Mouse (Mus musculus) left cerebral cortex, postnatal 36 days (tissue): ENCODE measurements around the gene Mrpl23. TPM values are rescaled to one million over a fixed set of nuclear protein-coding genes. Genes with fewer than 3 reads are reported as not detected.

Source experiments
- DNase-seq, 2 experiments: peaks; one replicate each; pipeline ENCODE4 v3.0.0; 2021 to 2022; ENCODE audit warnings: low spot score in 2 of 2, mixed read lengths in 1 of 2
- intact Hi-C: fragments of 180-260 bp; cut with DNase I; formaldehyde crosslinking; loops from one replicate; pipeline ENCODE4 v1.15.1; 2025
- total RNA-seq, 2 experiments: library from RNA; stranded (reverse); gene quantifications; 2 replicates each; pipeline ENCODE4 v1.2.3; 2021

Mrpl23 gene
- total RNA-seq, 2 experiments from 2014 or later: 2.9 to 6.0 TPM

GRCm38 (mm10) chr7:142516221-142516978, 16.1 kb upstream of the Mrpl23 start:
- DNase-seq: no peak
- intact Hi-C loops: no loop called here

- DNase-seq: no peak
- intact Hi-C loops: no loop called here
Observed at GRCm38 (mm10) chr7:142517531-142517930, 15.0 kb upstream of the Mrpl23 start.

GRCm38 (mm10) chr7:142520331-142520730, 12.2 kb upstream of the Mrpl23 start:
- intact Hi-C loops: no loop called here
- no peak for DNase-seq

GRCm38 (mm10) chr7:142522352-142522751, 10.1 kb upstream of the Mrpl23 start:
- intact Hi-C loops: no loop called here
- no peak for DNase-seq

- intact Hi-C loops: no loop called here
- DNase-seq: no peak
Observed at GRCm38 (mm10) chr7:142523200-142523990, 9.1 kb upstream of the Mrpl23 start.

DNA sequence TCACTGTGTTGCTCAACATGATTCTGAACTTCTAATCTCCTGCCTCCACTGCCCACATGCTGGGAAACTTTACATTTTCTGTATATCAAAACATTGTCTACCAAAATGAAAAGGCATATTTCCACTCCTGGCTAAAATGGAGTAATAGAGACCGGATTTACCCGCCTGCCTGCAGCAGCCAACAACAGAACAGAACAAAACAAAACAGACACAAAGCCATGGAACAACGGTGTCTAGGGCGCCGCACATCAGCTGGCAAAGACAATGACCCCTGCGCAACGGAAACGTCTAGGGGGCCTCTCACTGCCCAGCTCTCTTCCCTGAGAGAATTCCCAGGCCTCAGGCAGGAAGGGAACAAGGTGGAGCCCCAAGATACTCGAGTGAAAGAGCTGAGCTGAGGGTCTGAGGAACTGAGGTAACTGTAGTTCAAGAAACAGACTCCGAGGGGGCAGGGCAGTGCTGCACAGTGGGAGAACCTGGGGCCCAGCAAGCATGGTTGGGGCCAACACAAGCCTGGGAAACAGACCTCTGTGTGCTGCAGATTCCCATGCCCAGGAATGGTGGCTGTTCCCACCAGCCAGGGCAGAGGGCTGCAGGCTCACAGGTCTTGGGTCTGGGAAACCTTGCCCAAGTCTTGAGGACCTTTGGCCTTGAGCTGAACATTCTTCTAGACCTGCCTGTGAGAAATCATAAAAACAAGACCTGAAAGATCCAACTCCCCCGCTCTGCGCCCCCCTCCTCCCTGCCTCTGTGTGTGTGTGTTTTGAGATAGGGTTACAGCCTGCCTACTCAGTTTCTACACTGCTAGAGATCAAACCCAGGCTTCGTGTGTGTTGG, 6.9 kb upstream of the Mrpl23 start:
- DNase-seq: no peak
- intact Hi-C loops: no loop called here

GRCm38 (mm10) chr7:142529350-142529749, 3.1 kb upstream of the Mrpl23 start:
- DNase-seq: no peak

GRCm38 (mm10) chr7:142531973-142532521, 439 bp upstream of the Mrpl23 start:
- intact Hi-C loops: loop anchor here (5.0 kb wide), 1 partner anchor 140 kb away; no protein-coding TSS in a partner anchor
- DNase-seq: no peak

More at GRCm38 (mm10) chr7:142529350-142529749, 3.1 kb upstream of the Mrpl23 start:
- intact Hi-C loops: no loop called here

GRCm38 (mm10) chr7:142533059-142533855, 771 bp downstream of the Mrpl23 start:
- intact Hi-C loops: loop anchor here (5.0 kb wide), 1 partner anchor 139 kb away; no protein-coding TSS in a partner anchor

GRCm38 (mm10) chr7:142535116-142535515, 2.6 kb downstream of the Mrpl23 start:
- intact Hi-C loops: loop anchor here (5.0 kb wide), 1 partner anchor 93 kb away; the partner anchor contains the start of gene Tnni2
- no peak for DNase-seq

More at GRCm38 (mm10) chr7:142533059-142533855, 771 bp downstream of the Mrpl23 start:
- DNase-seq: peak; percentile 85 to 89

DNA sequence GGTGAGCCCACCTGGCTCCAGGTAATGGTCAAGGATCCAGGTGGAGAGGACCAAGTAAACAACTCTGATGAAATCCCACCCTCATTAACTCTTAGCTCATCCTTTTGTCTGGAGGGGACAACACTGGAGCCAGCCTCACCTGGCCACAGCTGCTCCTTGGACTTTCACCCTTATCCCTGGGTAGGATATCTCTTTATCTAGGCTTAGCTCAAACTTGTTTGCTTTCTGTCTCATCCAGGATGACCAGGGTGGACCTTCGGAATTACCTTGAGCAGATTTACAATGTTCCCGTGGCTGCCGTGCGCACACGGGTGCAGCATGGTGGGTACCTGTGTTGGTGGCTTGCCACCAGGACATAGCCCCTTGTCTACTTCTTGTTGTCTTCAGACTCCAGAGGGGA, 3.3 kb downstream of the Mrpl23 start:
- no peak for DNase-seq
- intact Hi-C loops: loop anchor here (5.0 kb wide), 1 partner anchor 94 kb away; the partner anchor contains the start of gene Tnni2

DNA sequence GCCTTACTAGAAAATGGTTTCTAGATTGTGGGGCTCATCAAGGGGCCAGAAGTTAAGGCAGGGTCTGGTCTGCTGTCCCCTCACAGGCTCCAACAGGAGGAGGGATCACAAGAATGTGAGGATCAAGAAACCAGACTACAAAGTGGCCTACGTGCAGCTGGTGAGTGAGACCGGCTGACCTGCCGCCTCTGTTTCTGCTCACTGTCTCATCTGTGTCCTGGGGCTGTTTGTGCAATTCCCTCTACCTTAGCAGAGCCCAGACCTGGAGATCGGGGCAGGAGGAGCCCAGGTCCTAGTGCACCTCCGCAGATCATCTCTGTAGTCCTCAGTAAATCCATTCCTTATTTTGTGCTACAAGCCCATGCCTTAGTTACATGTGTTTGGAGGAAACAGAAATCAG, 4.7 kb downstream of the Mrpl23 start:
- DNase-seq: no peak
- intact Hi-C loops: loop anchor here (5.0 kb wide), 1 partner anchor 95 kb away; the partner anchor contains the start of gene Tnni2

- intact Hi-C loops: loop anchor here (1.0 to 5.0 kb wide), 2 partner anchors 41 to 96 kb away; partner anchors contain the start of gene Tnni2
- DNase-seq: peak; percentile 15 to 29
Observed at GRCm38 (mm10) chr7:142537879-142538278, 5.4 kb downstream of the Mrpl23 start.

GRCm38 (mm10) chr7:142538291-142538690, 5.8 kb downstream of the Mrpl23 start:
- DNase-seq: no peak
- intact Hi-C loops: loop anchor here (1.0 to 5.0 kb wide), 2 partner anchors 41 to 96 kb away; partner anchors contain the start of gene Tnni2

DNA sequence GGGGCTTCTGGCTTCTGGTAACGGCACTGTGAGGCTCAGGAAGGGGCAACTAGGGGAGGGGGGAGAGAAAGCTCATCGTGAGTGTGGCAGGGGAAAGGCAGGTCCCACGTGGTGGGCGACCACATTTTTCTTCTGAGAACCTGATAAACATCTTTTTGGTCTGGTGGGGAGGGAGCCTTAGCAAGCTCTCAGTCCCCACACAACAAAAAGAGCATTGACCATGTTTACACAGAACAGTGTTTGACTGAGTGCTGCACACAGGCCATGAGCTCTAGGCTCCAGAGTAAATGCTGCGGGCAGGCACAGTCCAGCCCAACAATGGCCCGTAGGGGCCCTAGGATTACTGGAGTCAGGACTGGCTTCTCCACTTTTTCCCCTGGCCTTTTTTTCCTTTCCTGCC, 6.3 kb downstream of the Mrpl23 start:
- intact Hi-C loops: loop anchor here (1.0 to 5.0 kb wide), 2 partner anchors 41 to 96 kb away; partner anchors contain the start of gene Tnni2

GRCm38 (mm10) chr7:142539828-142540227, 7.3 kb downstream of the Mrpl23 start:
- DNase-seq: no peak
- intact Hi-C loops: loop anchor here (5.0 kb wide), 1 partner anchor 98 kb away; the partner anchor contains the start of gene Tnni2

More for the DNA sequence above, 6.3 kb downstream of the Mrpl23 start:
- no peak for DNase-seq

DNA sequence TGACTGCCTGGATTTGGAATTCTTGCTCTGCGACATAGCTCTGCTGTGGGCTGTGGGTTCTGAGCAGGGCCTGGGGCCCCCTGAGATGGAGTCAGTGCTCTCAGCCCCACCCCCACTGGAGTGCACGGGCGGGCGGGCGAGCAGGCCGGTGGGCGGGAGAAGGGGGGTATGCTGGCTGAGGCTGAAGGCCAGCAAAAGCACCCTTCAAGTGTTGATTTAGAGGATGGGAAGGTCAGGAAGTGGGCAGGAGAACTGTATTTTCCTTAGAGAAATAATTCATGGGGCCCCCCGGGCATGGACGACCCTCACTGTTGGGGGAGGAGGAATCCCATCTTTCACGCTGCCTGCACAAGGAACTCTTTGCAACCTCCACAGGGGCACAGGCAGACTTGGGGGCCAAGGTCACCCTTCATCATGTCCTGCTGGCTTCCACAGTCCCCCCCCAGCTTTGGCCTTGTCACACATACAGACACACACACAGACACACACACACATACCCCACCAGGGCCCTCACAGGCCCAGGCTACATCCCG, 10.4 kb downstream of the Mrpl23 start:
- intact Hi-C loops: no loop called here
- no peak for DNase-seq

DNA sequence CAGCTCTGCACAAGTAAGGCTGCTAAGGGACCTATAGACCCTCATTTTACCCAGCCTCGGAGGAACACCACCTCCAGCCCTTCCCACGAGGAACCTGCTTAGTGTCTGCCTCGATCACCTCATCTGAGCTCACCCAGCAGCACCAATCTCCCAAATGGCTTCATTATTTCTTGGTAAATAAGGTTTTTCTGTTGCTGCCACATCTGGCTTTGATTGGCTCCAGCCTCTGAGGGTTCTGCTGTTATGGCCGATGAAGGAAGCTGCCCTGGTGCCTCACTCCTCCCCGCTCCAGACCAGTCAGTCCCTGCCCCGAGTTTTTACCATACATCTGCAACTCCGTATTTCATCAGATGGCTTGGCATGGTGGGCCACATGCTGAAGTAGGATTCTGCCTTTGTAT, 13.5 kb downstream of the Mrpl23 start:
- DNase-seq: no peak
- intact Hi-C loops: no loop called here
